ENCODE assay signal across 27 mouse cellular contexts in genomic region chr6:64398413-64399098, GRCm38 (mm10).
DNase-seq lines count a peak whose midpoint lies in the region; ATAC-seq and TF ChIP-seq lines count a peak whose summit lies in the region.
"Had no signal": no experiment of that assay in that cellular context is flagged by ENCODE, and none has a peak within 500 bp of the region (broad histone marks: within the 10 kb centered on the region; RNA-seq: fewer than 3 reads in every experiment).

No protein-coding gene starts in this region.

- peak; percentile 81 for ATAC-seq in forebrain, postnatal 0 days
- no peak for ATAC-seq in forebrain, embryonic 11.5 days (replicated peaks; ENCODE audit: low FRiP score)
- ATAC-seq: activated CD4-positive, CD25-positive, alpha-beta regulatory T cell, adult 4 months; CD4-positive, CD25-positive, alpha-beta regulatory T cell, adult 4 months; forebrain, embryonic 13.5 days; forebrain, embryonic 15.5 days; Patski had no signal

- H3K4me2 ChIP-seq in forebrain, postnatal 0 days (ENCODE audit: low read depth), result no peak overlapping the region
- no peak overlapping the region for H3K4me2 ChIP-seq in forebrain, embryonic 11.5 days (ENCODE audit: low read depth, low read length, severe bottlenecking)
- H3K4me2 ChIP-seq: embryonic facial prominence, embryonic 13.5 days; embryonic facial prominence, embryonic 15.5 days; forebrain, embryonic 13.5 days; forebrain, embryonic 15.5 days had no signal

- H3K9me3 ChIP-seq in forebrain, postnatal 0 days (ENCODE audit: low read length), result no peaks in the 10 kb centered on the region
- no peaks in the 10 kb centered on the region for H3K9me3 ChIP-seq in forebrain, embryonic 11.5 days (ENCODE audit: control insufficient read depth, low read length)
- H3K9me3 ChIP-seq: embryonic facial prominence, embryonic 13.5 days; embryonic facial prominence, embryonic 15.5 days; forebrain, embryonic 10.5 days; forebrain, embryonic 13.5 days; forebrain, embryonic 15.5 days; G1E had no signal

- no peak overlapping the region for H3K27ac ChIP-seq in forebrain, postnatal 0 days (ENCODE audit: low read depth, low read length)
- no peak overlapping the region for H3K27ac ChIP-seq in forebrain, embryonic 11.5 days (ENCODE audit: low read depth, low read length)
- H3K27ac ChIP-seq: embryonic facial prominence, embryonic 13.5 days; embryonic facial prominence, embryonic 15.5 days; forebrain, embryonic 10.5 days; forebrain, embryonic 13.5 days; forebrain, embryonic 15.5 days had no signal

- no peaks in the 10 kb centered on the region for H3K36me3 ChIP-seq in forebrain, postnatal 0 days (ENCODE audit: insufficient read depth)
- H3K36me3 ChIP-seq in forebrain, embryonic 11.5 days (ENCODE audit: control insufficient read depth, insufficient read depth, low read length), result no peaks in the 10 kb centered on the region
- H3K36me3 ChIP-seq: embryonic facial prominence, embryonic 13.5 days; embryonic facial prominence, embryonic 15.5 days; forebrain, embryonic 10.5 days; forebrain, embryonic 15.5 days; G1E had no signal

- H3K9ac ChIP-seq in forebrain, postnatal 0 days, result no peak overlapping the region
- no peak overlapping the region for H3K9ac ChIP-seq in forebrain, embryonic 11.5 days (ENCODE audit: low read length)
- H3K9ac ChIP-seq: embryonic facial prominence, embryonic 13.5 days; embryonic facial prominence, embryonic 15.5 days; forebrain, embryonic 13.5 days; forebrain, embryonic 15.5 days had no signal

- H3K4me3 ChIP-seq in forebrain, postnatal 0 days (ENCODE audit: low read depth, low read length), result no peak overlapping the region
- no peak overlapping the region for H3K4me3 ChIP-seq in forebrain, embryonic 11.5 days (ENCODE audit: low read depth, low read length)
- H3K4me3 ChIP-seq: embryonic facial prominence, embryonic 13.5 days; embryonic facial prominence, embryonic 15.5 days; erythroblast, embryonic 14.5 days; forebrain, embryonic 10.5 days; forebrain, embryonic 13.5 days; forebrain, embryonic 15.5 days had no signal

- 79% methylated on average over 4 of the region's 4 CpGs for WGBS in forebrain, postnatal 0 days
- 92% methylated on average over 4 of the region's 4 CpGs for WGBS in forebrain, embryonic 11.5 days

- intact Hi-C loops in left cerebral cortex, postnatal 14 days (cut with DNase I), result no loop called here
- intact Hi-C loops in heart, postnatal 14 days (cut with DNase I), result no loop called here

- no peaks in the 10 kb centered on the region for H3K4me1 ChIP-seq in forebrain, postnatal 0 days (ENCODE audit: insufficient read depth)
- H3K4me1 ChIP-seq in forebrain, embryonic 11.5 days (replicated peaks; ENCODE audit: control insufficient read depth, insufficient read depth, low read length), result no peaks in the 10 kb centered on the region
- H3K4me1 ChIP-seq: embryonic facial prominence, embryonic 13.5 days; embryonic facial prominence, embryonic 15.5 days; forebrain, embryonic 10.5 days; forebrain, embryonic 13.5 days; forebrain, embryonic 15.5 days had no signal

- DNase-seq in forebrain, postnatal 0 days, result peak; percentile 20
- DNase-seq in forebrain, embryonic 11.5 days (ENCODE audit: low spot score), result no peak
- DNase-seq in left cerebral cortex, postnatal 14 days (ENCODE audit: low spot score in 2 of 2), result peak; percentile 6 to 26
- no peak for DNase-seq in left cerebral cortex, adult 18-20 months (ENCODE audit: low spot score in 2 of 2)
- no peak for DNase-seq in heart, postnatal 14 days
- DNase-seq: adrenal gland, adult 8-10 months; adrenal gland, postnatal 14 days; adrenal gland, postnatal 36 days; B cell, adult 2 months; cerebellum, adult 11 months; cerebellum, adult 18-20 months; cerebellum, adult 8-10 months; cerebellum, adult 9-11 months; cerebellum, postnatal 14 days; cerebellum, postnatal 36 days; embryo, embryonic 11 days had no signal

- no peaks in the 10 kb centered on the region for H3K27me3 ChIP-seq in forebrain, postnatal 0 days (ENCODE audit: insufficient read depth, low read length)
- H3K27me3 ChIP-seq in forebrain, embryonic 11.5 days (ENCODE audit: control insufficient read depth, insufficient read depth, low read length), result no peaks in the 10 kb centered on the region
- H3K27me3 ChIP-seq: CH12.LX; embryonic facial prominence, embryonic 13.5 days; embryonic facial prominence, embryonic 15.5 days; forebrain, embryonic 13.5 days; forebrain, embryonic 15.5 days; Patski had no signal

- no peak for TF ChIP-seq CTCF in forebrain, postnatal 0 days (IDR thresholded peaks at IDR 0.05; ENCODE audit: low read depth)

Comparison
In these comparisons a context has a peak if more than half of its experiments do, and no peak if none do; other contexts are left out.
1. DNase-seq: peak in forebrain, postnatal 0 days (single experiment) and left cerebral cortex, postnatal 14 days (2 of 2); none in forebrain, embryonic 11.5 days (single experiment), left cerebral cortex, adult 18-20 months (0 of 2) and heart, postnatal 14 days (0 of 2).